Mouse (Mus musculus) liver, embryonic 13.5 days (tissue): ENCODE results near the gene Serf2. TPM values are rescaled to one million over a fixed set of nuclear protein-coding genes. Genes with fewer than 3 reads are reported as not detected.
A peak's percentile ranks its signal among the peaks of the same experiment; 100 is the strongest.

ENCODE experiments used
- ATAC-seq: fragments of 200-750 bp; cut with Nextera tagmentation; 2 replicates; pipeline ENCODE4 v1.8.0; 2017; ENCODE audit warnings: low read depth, mild to moderate bottlenecking, moderate number of reproducible peaks, moderate library complexity
- DNase-seq: peaks from one replicate; pipeline ENCODE4 v3.0.0; 2022
- H3K27ac ChIP-seq: fragments of 300-500 bp; sonication (generic); 2 replicates; pipeline ENCODE4 v1.5.1; 2015; ENCODE audit warnings: moderate library complexity, mild to moderate bottlenecking, inconsistent platforms
- H3K27me3 ChIP-seq: fragments of 300-500 bp; sonication (generic); 2 replicates; pipeline ENCODE4 v1.6.1; 2015; ENCODE audit warnings: mild to moderate bottlenecking, inconsistent platforms
- H3K36me3 ChIP-seq: fragments of 300-500 bp; sonication (generic); 2 replicates; pipeline ENCODE4 v1.6.1; 2015; ENCODE audit warnings: mild to moderate bottlenecking, inconsistent platforms
- H3K4me1 ChIP-seq: fragments of 300-500 bp; sonication (generic); replicated peaks from 2 replicates; pipeline ENCODE4 v1.6.1; 2015; ENCODE audit warnings: inconsistent platforms
- H3K4me2 ChIP-seq: fragments of 300-500 bp; sonication (generic); 2 replicates; pipeline ENCODE4 v1.6.1; 2015; ENCODE audit warnings: inconsistent platforms, mild to moderate bottlenecking, moderate library complexity
- H3K4me3 ChIP-seq: fragments of 300-500 bp; sonication (generic); replicated peaks from 2 replicates; pipeline ENCODE4 v1.5.1; 2015; ENCODE audit warnings: mild to moderate bottlenecking, inconsistent platforms
- H3K9ac ChIP-seq: fragments of 300-500 bp; sonication (generic); 2 replicates; pipeline ENCODE4 v1.6.1; 2015; ENCODE audit warnings: mild to moderate bottlenecking, inconsistent platforms
- H3K9me3 ChIP-seq: fragments of 300-500 bp; sonication (generic); replicated peaks from 2 replicates; pipeline ENCODE4 v1.6.1; 2016; ENCODE audit warnings: inconsistent platforms
- WGBS: fragments of 180-500 bp; shearing (Covaris S2); methylation state at CpG from one replicate; pipeline ENCODE4 v1.1.7; 2015; ENCODE audit not compliant: insufficient replicate concordance; 5-methylcytosine and 5-hydroxymethylcytosine counted together
- microRNA-seq: library from miRNA; unstranded; fragments of <30 nt; microRNA quantifications from one replicate; pipeline ENCODE4, GENCODE M21; 2016
- polyA plus RNA-seq: library from polyadenylated mRNA; unstranded; fragments of >200 nt; fragmentation: Nextera tagmentation; extraction: Ambion mirVana; gene quantifications from 2 replicates; pipeline ENCODE4 v1.2.1, GENCODE M21; 2015

Gene Serf2
- polyA plus RNA-seq, 1 experiment from 2014 or later, result 269 TPM

DNA sequence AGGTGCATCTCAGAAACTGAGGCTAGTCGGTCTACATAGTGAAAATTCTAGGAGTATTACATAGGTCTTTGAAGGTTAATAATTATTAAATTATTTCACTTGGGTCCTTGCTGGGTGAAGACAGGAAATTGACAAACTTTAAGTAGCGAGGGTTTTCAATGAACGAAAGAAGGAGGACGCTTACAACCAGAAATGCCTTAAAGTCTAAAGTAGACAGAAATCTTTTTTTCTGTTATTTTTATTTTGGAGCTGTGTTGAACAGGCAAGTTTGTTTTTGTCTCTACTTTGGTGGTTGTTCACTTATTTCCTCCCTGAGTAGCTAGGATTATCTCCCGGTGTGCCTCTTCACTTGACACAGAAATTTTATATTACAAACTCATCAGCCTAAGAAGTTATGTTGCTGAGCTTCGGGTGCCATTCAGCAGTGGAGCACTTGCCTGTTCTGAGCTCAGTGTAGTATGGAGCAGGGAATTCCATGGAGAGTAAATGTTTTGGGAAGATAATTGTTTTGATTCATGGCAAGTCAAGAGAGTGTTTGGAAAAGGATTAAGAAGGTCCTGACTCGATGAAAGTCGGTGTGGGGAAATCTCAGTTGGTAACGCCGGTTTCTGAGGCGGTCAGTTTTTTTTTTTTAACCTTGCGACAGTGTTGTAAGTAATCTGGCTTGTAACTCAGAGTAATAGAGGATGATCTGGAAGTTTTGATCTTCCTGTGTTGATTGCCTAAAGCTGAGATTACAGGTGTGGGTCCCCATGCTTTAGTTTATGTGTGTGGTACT, 58.4 kb downstream of the Serf2 start:
- Histone ChIP-seq H3K9ac (peak overlapping the region; percentile 81), H3K27ac (peak overlapping the region; percentile 44), H3K36me3 (peaks cover 49% of the 10 kb centered on the region), H3K4me1 (peaks cover 51% of the 10 kb centered on the region), H3K27me3 (no peaks in the 10 kb centered on the region), H3K4me3 (peak overlapping the region; percentile 72), H3K4me2 (peak overlapping the region; percentile 80), H3K9me3 (no peaks in the 10 kb centered on the region)
- DNase-seq, result no peak
- no peak for ATAC-seq
- 8% methylated on average over 12 of the region's 12 CpGs for WGBS

Small RNA genes within 50 kb of the gene (microRNA-seq; reads per million reads assigned to microRNA genes)
- gene Gm22953, result not detected

Other genes starting within 250 kb of the Serf2 start
- 15.5 and 18.7 TPM in 2 replicates for gene Trp53bp1, start 177.8 kb upstream of the Serf2 start, polyA plus RNA-seq
- 0.14 and 0.20 TPM in 2 replicates for gene Map1a, start 159.6 kb upstream of the Serf2 start, polyA plus RNA-seq
- gene Ppip5k1, start 93.8 kb upstream of the Serf2 start, polyA plus RNA-seq, result 6.1 and 7.9 TPM in 2 replicates
- 0.20 and 0.36 TPM in 2 replicates for gene Ckmt1, start 91.5 kb upstream of the Serf2 start, polyA plus RNA-seq
- not detected in 2 replicates for gene Strc, start 62.0 kb upstream of the Serf2 start, polyA plus RNA-seq
- 291 and 374 TPM in 2 replicates for gene Pdia3, start 35.4 kb upstream of the Serf2 start, polyA plus RNA-seq
- 0.52 and 0.76 TPM in 2 replicates for gene Catsper2, start 35.4 kb upstream of the Serf2 start, polyA plus RNA-seq
- 1.6 and 2.0 TPM in 2 replicates for gene Ell3, start 4.9 kb upstream of the Serf2 start, polyA plus RNA-seq
- gene Hypk, start 4.1 kb downstream of the Serf2 start, polyA plus RNA-seq, result 111 and 119 TPM in 2 replicates
- gene Serinc4, start 7.6 kb downstream of the Serf2 start, polyA plus RNA-seq, result 0.07 and 0.08 TPM in 2 replicates
- 22.7 and 29.0 TPM in 2 replicates for gene Mfap1b, start 24.9 kb downstream of the Serf2 start, polyA plus RNA-seq
- 14.0 and 16.0 TPM in 2 replicates for gene Mfap1a, start 57.5 kb downstream of the Serf2 start, polyA plus RNA-seq
- gene Wdr76, start 57.5 kb downstream of the Serf2 start, polyA plus RNA-seq, result 9.3 and 12.5 TPM in 2 replicates